Mouse (Mus musculus): ENCODE measurements around the gene Evc.

The Evc gene

GRCm38 (mm10) chr5:37296717-37297116 is 40.0 kb downstream of the Evc start:
- no peak for DNase-seq

GRCm38 (mm10) chr5:37290983-37291382 is 45.7 kb downstream of the Evc start:
- DNase-seq: no peak

DNA sequence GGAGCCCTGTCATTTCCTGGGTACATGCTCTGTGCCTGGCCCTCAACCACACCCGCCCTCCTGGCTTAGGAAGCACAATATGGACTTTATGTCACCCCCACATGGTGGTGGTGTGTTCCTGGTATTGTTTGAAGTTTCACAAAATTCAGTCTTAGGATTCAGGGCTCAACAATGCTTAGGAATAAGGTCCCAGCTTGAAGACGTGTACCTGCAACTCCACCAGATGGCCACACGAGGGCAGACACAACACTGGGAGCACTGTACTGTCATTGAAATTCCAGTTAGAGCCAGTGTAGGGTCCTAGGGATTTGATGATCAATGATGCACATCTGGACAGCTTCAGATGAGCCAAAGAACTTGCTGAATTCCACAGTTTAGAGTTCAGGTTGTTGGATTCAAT is 47.5 kb downstream of the Evc start:
- DNase-seq: peak; percentile 34

- DNase-seq: peak; percentile 24
These were observed 48.3 kb downstream of the Evc start for GRCm38 (mm10) chr5:37288374-37288773.

GRCm38 (mm10) chr5:37281021-37281420 is 55.7 kb downstream of the Evc start:
- no peak for DNase-seq

DNA sequence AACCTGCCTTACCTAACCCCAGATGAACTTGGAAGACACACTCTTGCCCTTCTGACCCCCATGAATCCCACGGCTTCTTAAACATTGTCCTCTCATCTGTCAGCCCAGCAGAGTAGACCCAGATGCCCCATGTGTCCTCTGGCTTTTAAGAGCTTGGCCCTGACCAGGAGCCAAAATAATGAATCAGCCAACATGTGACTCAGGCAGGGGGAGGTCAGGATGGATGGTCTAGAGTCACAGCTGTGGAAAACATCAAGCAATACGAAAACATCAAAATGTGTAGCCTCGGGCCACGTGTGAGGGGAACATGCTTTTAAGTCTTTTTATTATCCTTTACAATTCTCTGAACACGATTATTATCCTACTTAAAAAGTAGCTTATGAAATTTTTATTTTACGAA is 72.9 kb downstream of the Evc start:
- no peak for DNase-seq

DNA sequence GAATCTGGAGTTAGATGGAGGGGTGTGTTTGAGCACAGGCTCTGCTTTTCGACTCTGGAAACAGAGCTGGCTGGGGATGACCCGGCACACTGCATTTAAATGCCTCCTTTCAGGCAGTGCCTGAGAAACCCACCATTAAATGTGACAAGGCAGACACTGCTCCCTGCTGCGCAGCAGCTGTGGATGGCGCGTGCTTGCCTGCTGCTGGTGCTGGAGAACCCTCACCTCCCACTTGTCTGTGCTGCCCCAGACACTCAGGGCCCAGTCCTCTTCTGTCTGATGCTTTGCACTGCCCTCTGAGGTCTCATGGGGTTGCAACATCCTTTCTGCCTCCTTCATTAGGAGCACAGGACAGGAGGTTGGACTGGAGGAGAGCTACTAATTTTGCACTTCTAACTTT is 75.0 kb downstream of the Evc start:
- no peak for DNase-seq

DNA sequence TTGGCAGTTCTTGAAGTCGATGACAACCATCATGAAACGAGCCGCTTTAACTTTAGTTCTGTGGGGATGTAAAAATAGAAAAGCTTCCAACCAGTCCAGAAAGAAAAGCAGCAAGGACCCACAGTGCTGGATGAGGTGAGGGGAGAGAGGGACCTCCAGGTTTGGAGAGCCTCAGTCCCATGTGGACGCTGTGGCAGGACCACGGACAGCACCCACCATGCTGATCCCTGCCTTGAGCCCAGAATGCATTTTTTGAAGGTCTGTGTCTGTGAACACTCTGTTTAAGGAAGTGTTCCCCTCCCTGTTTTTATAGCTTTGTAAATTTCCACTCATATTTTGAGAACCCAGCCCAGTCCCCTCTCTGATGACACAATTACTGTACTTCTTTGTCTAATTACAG is 79.5 kb downstream of the Evc start:
- DNase-seq: peak; percentile 19

DNA sequence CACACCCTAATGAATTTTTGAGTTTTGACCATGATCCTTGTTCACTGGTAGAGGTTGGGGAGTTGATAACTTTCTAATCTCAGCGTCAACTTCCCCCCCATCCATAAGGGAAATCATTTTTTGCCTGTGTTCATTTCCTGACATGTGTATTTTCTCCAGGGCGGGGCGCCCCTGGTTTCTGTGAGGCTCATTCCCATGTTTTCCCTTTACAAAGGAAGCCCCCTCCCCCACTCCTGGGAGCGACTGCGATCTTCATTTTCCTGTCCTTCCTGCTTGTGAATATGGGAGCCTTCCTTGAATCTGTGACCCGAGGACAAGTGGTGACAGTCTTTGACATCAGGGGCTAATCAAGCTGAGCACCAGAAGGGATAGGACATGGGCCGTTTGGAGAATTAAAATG is 79.9 kb downstream of the Evc start:
- no peak for DNase-seq

DNA sequence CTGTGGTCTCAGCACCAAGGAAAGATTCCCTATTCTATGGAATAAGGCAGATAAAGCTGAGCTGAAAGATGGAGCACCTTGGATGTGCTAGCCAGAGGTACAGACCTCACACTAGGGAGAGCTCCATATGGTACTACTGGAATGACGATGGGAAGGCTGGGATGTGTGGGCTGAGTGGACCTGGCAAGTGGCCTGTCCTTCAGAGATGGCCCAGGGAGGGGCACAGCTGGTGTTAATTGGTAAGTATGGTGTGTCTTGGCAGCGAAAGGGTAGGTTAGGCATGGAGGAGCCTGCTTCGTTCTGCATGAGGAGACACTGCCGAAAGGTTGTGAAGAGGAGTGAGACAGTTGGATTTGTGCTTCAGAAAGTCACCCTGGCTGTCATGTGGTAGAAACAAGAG is 82.2 kb downstream of the Evc start:
- DNase-seq: no peak

DNA sequence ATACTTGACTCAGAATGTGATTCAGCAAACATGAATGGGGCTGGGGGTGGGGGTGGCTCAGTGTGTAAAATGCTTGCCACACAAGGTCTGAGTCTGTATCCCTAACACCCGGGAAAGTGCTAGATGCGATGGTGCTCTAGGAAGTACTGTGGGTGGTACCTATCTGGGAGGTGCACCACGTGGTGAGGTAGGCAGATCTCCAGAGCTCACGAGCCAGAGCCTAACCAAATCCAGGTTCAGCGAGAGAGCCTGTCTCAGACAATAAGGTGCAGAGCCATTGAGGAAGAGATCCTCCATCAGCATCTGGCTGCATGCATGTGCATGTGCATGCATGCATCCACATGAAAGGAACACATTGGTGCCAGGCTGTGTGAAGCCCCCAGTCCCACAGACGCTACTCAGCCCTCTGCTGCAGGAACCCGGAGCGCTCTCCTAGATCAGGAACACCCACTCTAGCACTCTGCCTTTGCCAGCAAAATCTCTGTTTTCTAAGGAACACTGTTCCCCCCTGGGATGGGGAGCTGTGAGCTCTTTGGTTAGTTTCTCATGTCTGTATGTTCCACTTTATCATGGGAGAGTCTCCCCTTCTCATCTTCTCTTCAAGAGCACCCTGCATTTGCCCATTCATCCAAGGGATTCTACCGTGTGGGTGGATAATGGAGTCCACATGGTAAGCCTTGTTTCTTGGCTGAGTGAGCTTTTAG is 84.4 kb downstream of the Evc start:
- DNase-seq: no peak

DNA sequence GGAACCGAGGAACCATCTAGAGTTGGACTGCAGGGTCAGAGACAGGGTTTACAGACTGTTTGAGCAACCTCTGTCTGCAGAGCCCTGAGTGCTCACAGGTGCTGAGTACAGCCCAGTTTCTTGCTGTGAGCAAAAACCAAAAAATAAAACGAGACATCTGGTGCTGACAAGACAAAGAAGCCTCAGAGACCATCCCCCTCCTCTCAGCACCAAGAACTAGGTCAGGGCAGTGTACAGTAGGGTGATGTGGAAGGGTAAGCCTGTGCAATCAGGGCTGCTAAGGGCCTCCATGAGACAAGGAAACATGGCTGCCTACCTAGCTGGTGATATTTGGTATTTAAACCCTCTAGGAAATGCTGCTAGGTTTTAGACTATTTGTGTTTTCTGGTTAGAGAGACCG is 85.1 kb downstream of the Evc start:
- DNase-seq: no peak

GRCm38 (mm10) chr5:37248870-37249269 is 87.8 kb downstream of the Evc start:
- DNase-seq: no peak

GRCm38 (mm10) chr5:37247456-37247855 is 89.2 kb downstream of the Evc start:
- DNase-seq: no peak

GRCm38 (mm10) chr5:37246138-37246910 is 90.4 kb downstream of the Evc start:
- no peak for DNase-seq

DNA sequence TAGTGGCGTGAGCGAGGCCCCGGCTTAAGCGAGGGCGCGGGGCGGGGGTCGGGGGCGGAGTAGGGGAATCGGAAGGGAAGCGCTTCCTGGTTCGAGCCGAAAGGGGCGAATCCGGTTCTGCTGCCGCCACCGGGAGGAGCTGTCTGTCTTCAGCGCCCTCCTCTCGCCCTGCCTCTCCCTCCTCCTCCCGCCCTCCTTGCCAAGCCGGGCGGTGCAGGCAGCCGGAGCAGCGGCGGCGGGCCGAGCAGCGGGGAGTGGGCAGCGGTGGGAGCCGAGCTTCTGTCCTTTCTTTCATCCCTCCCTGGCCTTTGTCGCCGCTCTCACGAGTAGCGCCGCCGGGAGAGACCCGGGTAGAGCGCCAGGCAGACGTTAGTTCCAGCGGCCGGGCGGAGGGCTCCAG is 91.0 kb downstream of the Evc start:
- no peak for DNase-seq

GRCm38 (mm10) chr5:37244666-37245242 is 91.9 kb downstream of the Evc start:
- no peak for DNase-seq

DNA sequence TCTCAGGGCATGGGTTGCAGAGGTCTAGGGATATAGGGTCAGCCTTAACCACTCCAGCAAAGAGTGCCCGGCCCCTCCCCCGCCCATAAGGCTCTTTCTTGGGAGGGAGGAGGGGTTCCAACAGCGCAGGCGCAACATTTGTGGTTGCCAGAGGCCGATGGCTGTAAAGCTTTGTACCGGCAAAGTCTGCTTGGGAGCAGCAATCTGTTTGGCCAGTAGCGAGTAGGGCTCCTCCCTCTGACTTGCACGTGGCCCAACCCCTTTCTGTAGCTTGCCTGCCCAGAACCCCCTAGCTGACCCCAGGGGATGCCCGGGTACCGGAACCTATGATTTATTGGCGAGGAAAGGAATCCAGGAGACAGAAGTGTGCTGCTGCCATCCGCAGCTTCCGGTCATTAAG is 92.5 kb downstream of the Evc start:
- DNase-seq: no peak

GRCm38 (mm10) chr5:37243169-37243886 is 93.4 kb downstream of the Evc start:
- peak; percentile 78 for DNase-seq

- no peak for DNase-seq
These were observed 94.1 kb downstream of the Evc start for GRCm38 (mm10) chr5:37242360-37243168.

GRCm38 (mm10) chr5:37241651-37242151 is 95.0 kb downstream of the Evc start, which contains the start of gene Crmp1:
TSS of gene Crmp1 (plus strand) at chr5:37241940.
- DNase-seq: no peak

DNA sequence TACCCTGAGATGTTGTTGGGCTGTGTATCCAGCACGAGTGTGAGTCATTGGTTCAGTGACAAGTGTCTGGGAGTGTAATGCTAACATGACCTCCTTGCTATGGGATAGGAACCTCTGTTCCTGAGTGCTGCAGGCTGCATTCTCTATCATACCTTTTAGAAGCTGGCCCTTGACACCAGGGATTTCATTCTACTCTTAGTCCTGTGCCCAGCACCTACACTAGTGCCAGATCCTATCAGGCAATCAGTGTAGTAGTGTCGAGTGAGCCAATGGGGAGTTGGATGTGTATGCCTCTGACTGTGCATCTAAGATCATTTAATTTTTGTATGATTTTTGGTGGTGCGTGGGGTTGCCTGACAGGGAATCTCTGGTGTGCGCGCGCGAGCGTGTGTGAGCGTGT is 95.5 kb downstream of the Evc start:
- no peak for DNase-seq
